Mouse (Mus musculus): ENCODE results near the gene Trim71.
A peak's percentile ranks its signal among the peaks of the same experiment; 100 is the strongest.
"Not testable (repeated sequence)": the region's sequence is repeated elsewhere in the genome, so short reads cannot be mapped to it uniquely, and the experiment has no call there.

Gene Trim71

GRCm38 (mm10) chr9:114526581-114526980 is 37.6 kb downstream of the Trim71 start:
- no peak for DNase-seq (ENCODE audit: low read depth, low spot score)

DNA sequence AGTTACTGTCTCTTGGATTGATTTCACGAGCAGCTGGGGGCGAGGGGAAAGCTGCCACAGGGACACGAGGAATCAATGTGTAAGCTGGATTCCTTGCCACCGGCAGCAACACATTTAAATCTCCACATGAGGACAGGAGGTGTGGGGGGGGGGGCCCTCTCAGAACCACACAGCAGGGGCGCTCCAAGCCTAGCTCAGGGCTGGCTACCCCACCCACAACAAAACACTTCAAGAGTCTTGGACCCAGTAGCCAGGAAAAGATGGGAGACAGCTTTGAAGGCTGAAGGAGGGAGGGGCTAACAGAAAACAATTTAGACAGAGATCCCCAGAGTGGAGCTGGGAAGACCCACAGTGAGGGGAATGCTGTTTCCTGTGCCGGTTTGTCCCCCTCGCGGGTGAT is 38.3 kb downstream of the Trim71 start:
- no peak for DNase-seq (ENCODE audit: low read depth, low spot score)

DNA sequence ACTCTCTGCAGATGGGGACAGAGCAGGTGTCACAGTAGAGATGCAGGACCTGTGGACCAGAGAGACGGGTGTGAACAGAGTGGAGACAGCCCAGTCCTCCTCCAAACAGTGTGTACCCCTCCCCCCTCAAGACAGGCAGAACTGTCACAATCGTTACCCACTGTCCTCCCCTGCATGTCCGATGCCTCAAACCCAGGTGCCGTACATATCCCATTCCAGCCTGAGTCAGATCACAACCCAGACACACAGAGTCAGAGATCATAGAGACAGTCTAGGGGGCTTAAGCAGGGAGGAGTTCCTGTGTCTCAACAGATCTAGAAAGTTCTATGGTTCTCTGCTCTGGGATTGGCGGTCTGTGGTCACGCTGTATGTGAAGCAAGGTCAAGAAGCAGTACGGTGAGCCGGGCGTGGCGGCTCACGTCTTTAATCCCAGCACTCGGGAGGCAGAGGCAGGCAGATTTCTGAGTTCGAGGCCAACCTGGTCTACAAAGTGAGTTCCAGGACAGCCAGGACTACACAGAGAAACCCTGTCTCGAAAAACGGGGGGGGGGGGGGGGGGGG is 39.0 kb downstream of the Trim71 start:
- DNase-seq (ENCODE audit: low read depth, low spot score) = no peak

DNA sequence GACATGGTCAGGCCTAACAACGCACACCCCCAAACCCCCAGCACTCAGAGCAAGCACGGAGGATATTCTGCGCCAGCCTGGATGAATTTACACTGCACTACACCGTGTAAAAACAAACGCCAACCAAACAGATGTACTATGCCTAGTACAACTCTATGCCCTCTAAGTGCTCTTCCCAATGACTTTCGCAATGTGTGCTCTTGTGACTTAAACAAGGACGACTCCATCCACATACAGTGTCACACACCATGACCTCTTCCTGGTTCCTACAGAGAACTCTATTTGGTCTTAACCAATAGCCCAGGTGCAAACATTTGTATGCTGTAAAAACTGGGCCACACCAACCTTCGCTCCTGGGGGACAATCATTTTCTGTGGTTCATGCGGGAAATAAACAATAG is 41.7 kb downstream of the Trim71 start:
- DNase-seq (ENCODE audit: low read depth, low spot score) = no peak

- no peak for DNase-seq (ENCODE audit: low read depth, low spot score)
Measured at GRCm38 (mm10) chr9:114522041-114522440, 42.1 kb downstream of the Trim71 start.

DNA sequence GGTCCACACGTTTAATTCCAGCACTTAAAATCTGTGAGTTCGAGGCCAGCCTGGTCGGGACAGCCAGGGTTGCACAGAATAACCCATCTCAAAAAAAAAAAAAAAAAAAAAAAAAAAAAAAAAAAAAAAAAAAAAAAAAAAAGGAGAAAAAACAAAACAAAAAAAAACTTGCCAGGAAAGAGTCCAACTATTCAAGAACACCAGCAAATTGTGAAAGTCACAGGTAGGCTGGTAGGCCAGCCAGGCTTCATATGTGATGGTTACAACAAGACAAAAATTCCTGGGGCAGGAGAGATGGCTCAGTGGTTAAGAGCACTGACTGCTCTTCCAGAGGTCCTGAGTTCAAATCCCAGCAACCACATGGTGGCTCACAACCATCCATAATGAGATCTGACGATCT is 43.6 kb downstream of the Trim71 start:
- not testable (repeated sequence) for DNase-seq (ENCODE audit: low read depth, low spot score)

GRCm38 (mm10) chr9:114518812-114519477 is 45.2 kb downstream of the Trim71 start:
- DNase-seq (ENCODE audit: low read depth, low spot score) = no peak

DNA sequence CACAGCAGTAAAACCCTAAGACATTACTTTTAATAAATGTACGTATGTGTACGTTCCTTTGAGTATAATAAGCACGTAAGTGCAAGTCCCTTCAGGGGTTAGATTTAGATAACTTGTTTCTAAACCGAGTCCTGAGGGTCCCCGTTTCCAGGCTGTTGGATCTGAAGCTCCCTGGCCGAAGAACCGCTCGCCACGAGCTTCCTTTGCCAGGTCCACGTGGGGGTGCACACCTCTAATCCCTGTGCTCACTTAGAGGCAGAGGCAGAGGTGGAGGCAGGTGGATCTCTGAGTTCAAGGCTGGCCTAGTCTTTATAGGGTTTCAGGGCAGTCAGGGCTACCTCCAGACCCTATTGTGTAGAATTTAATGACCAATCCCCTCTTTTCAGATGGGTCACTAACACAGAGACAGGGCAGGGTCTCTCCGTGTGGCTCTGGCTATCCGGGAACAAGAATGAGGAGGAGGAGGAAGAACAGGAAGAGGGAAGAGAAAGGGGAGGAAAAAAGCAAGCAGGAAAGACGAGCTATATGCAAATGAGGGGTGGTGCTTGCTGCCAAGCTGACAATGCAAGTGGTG is 46.2 kb downstream of the Trim71 start:
- DNase-seq (ENCODE audit: low read depth, low spot score) = no peak

GRCm38 (mm10) chr9:114515364-114515763 is 48.8 kb downstream of the Trim71 start, which contains the start of gene C130032M10Rik:
Gene C130032M10Rik (plus strand): TSS chr9:114515697.
- DNase-seq (ENCODE audit: low read depth, low spot score) = no peak

DNA sequence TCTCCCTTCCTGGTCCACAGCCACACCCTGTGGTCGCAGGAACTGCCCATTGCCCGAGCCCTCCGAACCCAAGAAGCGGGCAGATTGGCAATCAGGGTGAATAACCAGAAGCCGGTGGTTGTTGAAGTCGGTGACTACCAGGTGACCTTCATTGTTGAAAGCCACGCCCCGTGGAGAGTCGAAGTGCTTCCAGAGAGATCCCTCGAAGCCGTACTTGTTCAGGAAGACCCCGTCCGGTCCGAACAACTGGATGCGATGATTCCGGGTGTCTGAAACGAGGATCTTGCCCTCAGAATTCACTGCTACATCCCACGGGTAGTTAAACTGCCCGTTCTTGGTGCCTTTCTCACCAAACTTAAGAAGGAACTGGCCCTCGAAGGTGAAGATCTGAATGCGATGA is 51.3 kb downstream of the Trim71 start:
- DNase-seq (ENCODE audit: low read depth, low spot score) = no peak

- DNase-seq (ENCODE audit: low read depth, low spot score) = no peak
Measured at GRCm38 (mm10) chr9:114509785-114510184, 54.4 kb downstream of the Trim71 start.

DNA sequence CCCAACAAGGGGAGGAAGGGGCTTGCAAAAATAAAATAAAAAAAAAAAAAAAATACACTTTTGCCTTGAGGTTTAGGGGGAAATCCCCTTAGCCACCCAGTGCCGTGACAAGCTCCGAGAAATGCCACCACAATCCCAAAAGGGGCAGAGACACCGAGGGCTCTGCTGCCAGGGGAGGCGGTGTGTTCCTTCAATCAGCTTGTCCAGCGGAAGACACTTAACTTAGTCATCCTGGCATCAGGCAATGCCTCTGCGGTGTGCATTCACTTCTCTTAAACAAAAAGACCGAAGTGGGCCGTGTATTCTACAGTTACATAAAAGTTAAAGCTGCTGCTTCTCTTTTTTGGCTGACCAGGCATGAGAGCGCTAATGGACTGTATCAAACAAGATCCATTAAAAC is 56.7 kb downstream of the Trim71 start:
- no peak for DNase-seq (ENCODE audit: low read depth, low spot score)

GRCm38 (mm10) chr9:114506564-114506963 is 57.6 kb downstream of the Trim71 start:
- no peak for DNase-seq (ENCODE audit: low read depth, low spot score)

DNA sequence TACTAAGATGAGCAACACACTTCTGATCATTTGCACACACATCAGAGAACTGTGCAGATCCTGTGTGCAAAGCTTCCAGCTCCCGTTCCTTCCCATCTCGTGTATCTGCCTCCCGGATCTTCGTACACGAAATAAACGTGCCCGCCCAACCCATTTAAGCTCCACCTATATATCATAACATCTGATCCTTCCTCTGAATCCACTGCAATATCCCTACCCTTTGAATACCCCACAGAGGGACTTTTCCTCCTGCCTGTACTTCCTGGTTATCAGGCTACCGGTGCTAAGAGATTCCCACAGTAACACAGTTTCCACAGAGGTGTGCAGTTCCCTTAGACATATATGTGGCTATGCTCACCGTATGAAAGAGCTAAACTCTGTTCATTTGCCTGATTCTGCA is 59.4 kb downstream of the Trim71 start, which contains the start of gene Ccr4:
Ccr4 (minus strand) TSS at position 101 of the 400 bp plus-strand sequence.
- no peak for DNase-seq (ENCODE audit: low read depth, low spot score)

DNA sequence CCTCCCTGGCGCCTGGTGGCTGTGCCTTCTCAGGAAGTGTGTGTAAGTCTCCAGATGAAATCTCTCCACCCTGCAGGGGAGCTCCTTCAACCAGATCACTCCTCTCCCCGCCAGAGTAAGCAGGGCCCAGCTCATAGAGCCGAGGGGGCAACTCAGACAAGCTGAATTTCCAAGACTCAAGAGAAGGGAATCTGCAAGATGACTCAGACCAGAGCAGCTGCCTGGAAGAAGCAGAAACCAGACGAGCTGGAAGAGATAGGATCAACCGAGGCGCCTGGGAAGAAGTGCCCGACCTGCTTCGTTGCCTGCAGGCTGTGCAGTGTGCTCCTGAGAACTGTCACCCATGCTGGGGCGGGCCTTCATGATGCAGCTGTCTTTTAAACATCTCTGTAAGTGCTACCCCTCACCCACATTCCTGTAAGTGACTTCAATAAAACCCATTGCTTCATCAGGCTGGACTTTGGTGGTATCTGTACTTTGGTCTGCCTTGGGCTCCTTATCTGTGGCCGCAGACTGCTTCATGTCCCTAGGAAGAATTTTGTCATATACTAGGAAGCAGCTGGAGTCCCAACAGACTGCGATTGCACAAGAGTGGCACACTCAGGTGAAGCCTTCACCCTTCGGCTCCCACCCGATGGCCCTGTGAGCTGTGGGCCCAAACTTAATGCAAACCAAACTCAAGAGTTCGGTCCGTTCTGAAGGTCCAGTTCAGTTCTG is 61.3 kb downstream of the Trim71 start:
- DNase-seq (ENCODE audit: low read depth, low spot score) = no peak

DNA sequence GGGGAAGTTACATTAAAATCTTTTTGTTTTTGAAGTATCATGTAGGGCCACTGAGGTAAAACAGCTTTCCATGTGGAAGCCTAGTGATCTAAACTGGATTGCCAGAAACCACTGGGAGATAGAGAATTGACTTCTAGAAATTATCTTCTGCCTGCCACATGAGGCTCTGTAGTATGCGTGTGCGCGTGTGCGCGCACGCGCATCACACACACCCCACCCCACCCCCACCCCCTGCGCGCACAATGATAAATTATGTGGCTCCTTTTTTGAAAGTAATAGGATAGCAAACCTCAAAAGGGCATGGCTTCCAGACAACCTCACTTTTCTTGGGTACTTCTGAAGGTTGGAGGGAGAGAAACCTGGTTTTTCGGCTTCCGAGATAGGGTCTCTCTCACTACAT is 62.3 kb downstream of the Trim71 start:
- DNase-seq (ENCODE audit: low read depth, low spot score) = no peak

DNA sequence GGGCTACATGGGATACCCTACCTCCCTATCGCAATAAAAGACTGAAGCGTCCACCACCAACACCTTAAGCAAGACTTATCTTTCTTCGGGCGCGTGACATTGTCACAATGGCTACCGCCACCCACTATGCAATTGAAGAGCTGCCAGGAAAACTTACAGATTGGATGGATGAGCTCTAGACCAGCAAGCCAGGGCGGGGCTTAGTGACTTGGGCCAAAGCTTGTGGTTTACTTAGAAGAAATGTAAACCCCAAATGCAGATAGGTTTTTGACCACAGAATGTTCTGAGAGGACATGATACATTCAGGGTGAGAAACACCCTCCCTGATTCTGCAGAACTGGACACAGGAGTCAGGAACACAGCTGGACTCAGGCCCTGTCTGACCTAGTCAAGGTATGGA is 63.1 kb downstream of the Trim71 start:
- no peak for DNase-seq (ENCODE audit: low read depth, low spot score)

DNA sequence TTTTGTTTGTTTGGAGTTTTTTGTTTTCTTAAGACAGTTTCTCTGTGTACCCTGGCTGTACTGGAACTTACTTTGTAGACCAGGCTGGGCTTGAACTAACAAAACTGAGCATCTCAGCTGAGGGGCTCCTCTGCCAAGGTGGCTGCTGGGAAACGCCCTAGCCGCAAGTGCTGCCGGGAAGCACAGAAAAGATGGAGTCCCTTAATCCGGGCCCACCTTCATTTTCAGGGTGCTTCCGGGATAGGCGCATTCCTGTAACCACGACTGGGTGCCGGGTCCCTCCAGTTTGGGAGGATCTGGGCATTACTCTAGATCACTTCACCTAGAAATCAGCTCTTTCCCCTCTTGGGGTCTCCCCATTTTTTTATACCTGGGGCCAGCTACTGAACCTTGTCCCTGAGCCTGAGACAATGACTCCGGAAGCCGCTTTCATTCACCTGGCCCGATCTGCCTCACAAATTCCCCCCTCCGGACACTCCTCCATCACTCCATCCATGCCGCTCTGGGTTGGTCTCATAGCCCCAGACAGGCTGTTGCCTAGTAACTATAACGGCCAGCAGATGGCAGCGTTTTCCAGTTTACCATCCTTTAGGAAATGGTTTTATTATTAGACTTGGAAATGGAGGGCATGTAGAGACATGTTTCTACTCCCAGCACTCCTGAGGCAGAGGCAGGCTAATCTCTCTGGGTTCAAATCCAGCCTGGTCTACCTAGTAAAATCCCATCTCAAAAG is 64.2 kb downstream of the Trim71 start:
- peak; percentile 61 for DNase-seq (ENCODE audit: low read depth, low spot score)

- DNase-seq (ENCODE audit: low read depth, low spot score) = peak; percentile 75
Measured at GRCm38 (mm10) chr9:114498218-114498617, 66.0 kb downstream of the Trim71 start.

DNA sequence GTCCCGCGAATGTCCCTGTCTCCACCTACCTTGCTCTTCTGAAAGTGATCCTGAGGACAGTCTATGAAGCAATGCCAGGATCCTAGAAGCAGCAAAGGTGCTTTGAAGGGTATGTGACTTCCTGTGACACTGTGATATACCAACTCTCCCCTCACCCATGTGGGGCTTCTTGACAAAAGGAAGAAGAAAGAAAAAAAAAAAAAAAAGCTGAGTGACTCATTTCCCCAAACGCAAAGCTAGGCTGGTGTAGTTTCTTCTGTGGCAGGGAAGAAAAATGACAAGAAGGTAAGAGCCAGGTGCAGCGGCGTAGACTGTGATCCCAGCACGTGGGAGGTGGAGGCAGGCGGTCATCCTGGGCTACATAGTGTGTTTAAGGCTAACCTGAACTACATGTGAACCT is 67.7 kb downstream of the Trim71 start:
- no peak for DNase-seq (ENCODE audit: low read depth, low spot score)

GRCm38 (mm10) chr9:114487481-114488258 is 76.5 kb downstream of the Trim71 start:
- no peak for DNase-seq (ENCODE audit: low read depth, low spot score)
